Mouse (Mus musculus) skeletal muscle tissue, adult 2 months (tissue): ENCODE data around the gene Fam129a.

ENCODE experiments used
- DNase-seq: peaks from one replicate; pipeline ENCODE4 v3.0.0-alpha.2; 2012; ENCODE audit warnings: low read depth, low spot score

Gene Fam129a

GRCm38 (mm10) chr1:151570981-151571837 is at the start of gene Fam129a:
Fam129a (plus strand) TSS chr1:151571186.
- DNase-seq, result peak; percentile 66

- no peak for DNase-seq
Measured at GRCm38 (mm10) chr1:151526701-151527100, 44.3 kb upstream of the Fam129a start.

- DNase-seq, result no peak
Measured at GRCm38 (mm10) chr1:151543796-151544477, 27.0 kb upstream of the Fam129a start.

GRCm38 (mm10) chr1:151544581-151544980 is 26.4 kb upstream of the Fam129a start:
- no peak for DNase-seq

GRCm38 (mm10) chr1:151545571-151545970 is 25.4 kb upstream of the Fam129a start:
- no peak for DNase-seq

- peak; percentile 27 for DNase-seq
Measured at GRCm38 (mm10) chr1:151548896-151549610, 21.9 kb upstream of the Fam129a start.

GRCm38 (mm10) chr1:151549794-151550193 is 21.2 kb upstream of the Fam129a start:
- peak; percentile 52 for DNase-seq

- DNase-seq, result no peak
Measured at GRCm38 (mm10) chr1:151550587-151551479, 20.2 kb upstream of the Fam129a start.

GRCm38 (mm10) chr1:151560536-151560935 is 10.4 kb upstream of the Fam129a start:
- no peak for DNase-seq

GRCm38 (mm10) chr1:151563401-151563800 is 7.6 kb upstream of the Fam129a start:
- DNase-seq, result no peak

GRCm38 (mm10) chr1:151563893-151564292 is 7.1 kb upstream of the Fam129a start:
- DNase-seq, result no peak

- peak; percentile 61 for DNase-seq
Measured at GRCm38 (mm10) chr1:151564377-151564776, 6.6 kb upstream of the Fam129a start.

- DNase-seq, result no peak
Measured at GRCm38 (mm10) chr1:151568682-151569081, 2.3 kb upstream of the Fam129a start.

- no peak for DNase-seq
Measured at GRCm38 (mm10) chr1:151571838-151572578, 1.0 kb downstream of the Fam129a start.

- no peak for DNase-seq
Measured at GRCm38 (mm10) chr1:151572601-151573320, 1.8 kb downstream of the Fam129a start.

- DNase-seq, result no peak
Measured at GRCm38 (mm10) chr1:151580200-151580982, 9.4 kb downstream of the Fam129a start.

GRCm38 (mm10) chr1:151581454-151581853 is 10.5 kb downstream of the Fam129a start:
- no peak for DNase-seq

GRCm38 (mm10) chr1:151581977-151582376 is 11.0 kb downstream of the Fam129a start:
- no peak for DNase-seq
